Mouse (Mus musculus): ENCODE data around the gene Ubl4b.

GRCm38 (mm10) chr3:107542584-107542983 lies 12.3 kb downstream of the Ubl4b start:
- no peak for TF ChIP-seq CTCF (IDR thresholded peaks at IDR 0.05; ENCODE audit: low read depth, low read length)
- no peak for TF ChIP-seq POLR2A (IDR thresholded peaks at IDR 0.05; ENCODE audit: borderline replicate concordance, low read depth, low read length)
